Mouse (Mus musculus): ENCODE results near the gene Stx1a. TPM values are rescaled to one million over a fixed set of nuclear protein-coding genes. Genes with fewer than 3 reads are reported as not detected.
A peak's percentile ranks its signal among the peaks of the same experiment; 100 is the strongest.

Stx1a gene
- polyA plus RNA-seq, 1 experiment from 2014 or later = 13.4 TPM

DNA sequence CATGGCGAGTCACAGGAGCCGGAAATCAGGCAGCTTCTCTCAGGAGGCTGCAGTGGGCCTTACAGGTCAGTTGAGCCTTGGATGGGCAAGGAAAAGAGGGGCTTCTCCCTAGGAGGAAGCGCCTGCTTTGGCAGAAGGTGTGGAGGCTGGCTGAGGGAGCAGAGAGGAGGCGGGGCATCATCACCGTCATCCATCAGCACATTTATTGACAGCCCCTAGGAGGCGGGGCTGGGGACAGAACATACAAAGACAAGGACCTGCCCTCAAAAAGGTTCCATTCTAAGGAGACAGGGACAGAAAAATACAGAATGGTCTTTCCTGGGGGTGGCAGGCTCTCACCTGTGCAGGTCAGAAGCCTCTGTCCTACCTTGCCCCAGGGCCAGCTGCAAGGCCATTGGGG, 49.4 kb downstream of the Stx1a start:
- Histone ChIP-seq H3K4me2 (ENCODE audit: low read depth, low read length) (no peak overlapping the region), H3K9ac (ENCODE audit: low read depth, low read length) (no peak overlapping the region), H3K9me3 (ENCODE audit: control insufficient read depth, low read length) (no peaks in the 10 kb centered on the region; the same call in 1 of the 2 replicates), H3K36me3 (ENCODE audit: control insufficient read depth, insufficient read depth, low read length) (no peaks in the 10 kb centered on the region; the same call in 1 of the 2 replicates), H3K27me3 (replicated peaks; ENCODE audit: control insufficient read depth, insufficient read depth, low read length) (no peaks in the 10 kb centered on the region), H3K27ac (ENCODE audit: low read length) (no peak overlapping the region), H3K4me3 (ENCODE audit: low read length) (no peak overlapping the region), H3K4me1 (ENCODE audit: control insufficient read depth, insufficient read depth, low read length) (peaks cover 19% of the 10 kb centered on the region)
- 66% methylated on average over 6 of the region's 6 CpGs for WGBS
- ATAC-seq = no peak

DNA sequence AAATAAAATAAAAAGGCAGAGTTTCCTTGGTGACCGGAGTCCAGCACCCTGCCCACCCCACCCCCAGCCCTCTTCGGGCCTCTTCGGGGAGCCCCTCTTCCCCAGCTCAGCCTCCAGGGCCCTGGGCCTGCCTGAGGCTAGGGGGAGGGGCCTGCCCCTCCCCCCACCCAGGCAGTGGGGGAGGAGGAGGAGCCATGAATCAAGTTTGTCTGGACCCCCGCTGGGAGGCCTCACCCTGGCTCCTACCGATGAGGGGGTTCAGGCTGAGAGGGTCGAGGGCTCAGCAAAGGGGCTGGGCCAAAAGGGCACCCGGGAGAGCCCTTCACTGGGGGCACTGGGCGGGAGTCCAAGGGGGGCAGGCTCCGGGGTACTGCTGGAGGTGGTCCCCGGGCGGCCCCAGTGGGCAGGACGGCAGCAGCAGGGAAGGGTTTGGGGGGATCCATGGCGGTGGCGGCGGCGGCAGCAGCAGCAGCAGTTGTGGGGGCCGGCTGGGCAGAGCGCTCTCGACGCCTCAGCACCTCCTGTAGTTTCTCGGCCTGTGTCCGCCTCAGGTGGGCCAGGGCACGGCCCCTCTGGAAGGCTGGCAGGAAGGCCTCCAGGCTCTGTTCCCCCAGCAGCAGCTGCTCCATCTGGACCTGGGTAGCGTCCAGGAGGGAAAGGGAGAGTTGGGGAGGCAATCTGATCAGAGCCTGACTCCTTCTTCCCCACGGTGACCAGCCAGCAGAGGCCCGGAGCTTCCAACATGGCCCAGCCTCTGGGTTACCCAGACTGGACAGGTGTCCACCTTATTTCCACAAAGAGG, 50.3 kb downstream of the Stx1a start:
- Histone ChIP-seq H3K9me3 (ENCODE audit: control insufficient read depth, low read length) (no peaks in the 10 kb centered on the region), H3K4me2 (ENCODE audit: low read depth, low read length) (0 out of 2 replicates have a peak overlapping the region, but pooled peaks have one; percentile 9), H3K36me3 (ENCODE audit: control insufficient read depth, insufficient read depth, low read length) (no peaks in the 10 kb centered on the region), H3K27me3 (replicated peaks; ENCODE audit: control insufficient read depth, insufficient read depth, low read length) (no peaks in the 10 kb centered on the region), H3K4me1 (ENCODE audit: control insufficient read depth, insufficient read depth, low read length) (peaks cover 21% of the 10 kb centered on the region), H3K9ac (ENCODE audit: low read depth, low read length) (peak overlapping the region; percentile 48), H3K4me3 (ENCODE audit: low read length) (no peak overlapping the region), H3K27ac (ENCODE audit: low read length) (no peak overlapping the region)
- 42% methylated on average over 26 of the region's 26 CpGs for WGBS
- ATAC-seq = no peak

DNA sequence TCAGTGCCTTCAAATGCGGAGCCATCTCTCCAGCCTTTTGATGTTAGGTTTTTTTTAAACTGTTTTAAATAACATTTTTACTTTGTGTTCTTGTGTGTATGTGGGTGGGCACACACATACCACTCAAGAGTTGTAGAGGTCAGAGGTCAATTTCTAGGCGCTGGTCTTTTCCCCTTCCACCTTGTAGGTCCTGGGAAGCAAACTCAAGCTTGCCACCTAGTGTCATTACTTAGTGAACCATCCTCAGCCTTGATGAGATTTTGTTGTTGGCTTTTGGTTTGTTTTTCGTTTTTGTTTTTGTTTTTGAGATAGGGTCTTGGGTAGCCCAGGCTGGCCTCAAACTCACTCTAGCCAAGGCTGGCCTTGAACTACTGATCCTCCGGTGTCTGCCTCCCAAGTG, 52.4 kb downstream of the Stx1a start:
- no peak overlapping the region for H3K4me3 ChIP-seq (ENCODE audit: low read length)
- no peaks in the 10 kb centered on the region for H3K36me3 ChIP-seq (ENCODE audit: control insufficient read depth, insufficient read depth, low read length)
- ATAC-seq = no peak
- H3K27me3 ChIP-seq (replicated peaks; ENCODE audit: control insufficient read depth, insufficient read depth, low read length) = no peaks in the 10 kb centered on the region
- H3K9me3 ChIP-seq (ENCODE audit: control insufficient read depth, low read length) = no peaks in the 10 kb centered on the region
- no peak overlapping the region for H3K4me2 ChIP-seq (ENCODE audit: low read depth, low read length)
- no peak overlapping the region for H3K9ac ChIP-seq (ENCODE audit: low read depth, low read length)
- H3K27ac ChIP-seq (ENCODE audit: low read length) = no peak overlapping the region
- peaks cover 22% of the 10 kb centered on the region for H3K4me1 ChIP-seq (ENCODE audit: control insufficient read depth, insufficient read depth, low read length)
- 66% methylated on average over 4 of the region's 4 CpGs for WGBS

DNA sequence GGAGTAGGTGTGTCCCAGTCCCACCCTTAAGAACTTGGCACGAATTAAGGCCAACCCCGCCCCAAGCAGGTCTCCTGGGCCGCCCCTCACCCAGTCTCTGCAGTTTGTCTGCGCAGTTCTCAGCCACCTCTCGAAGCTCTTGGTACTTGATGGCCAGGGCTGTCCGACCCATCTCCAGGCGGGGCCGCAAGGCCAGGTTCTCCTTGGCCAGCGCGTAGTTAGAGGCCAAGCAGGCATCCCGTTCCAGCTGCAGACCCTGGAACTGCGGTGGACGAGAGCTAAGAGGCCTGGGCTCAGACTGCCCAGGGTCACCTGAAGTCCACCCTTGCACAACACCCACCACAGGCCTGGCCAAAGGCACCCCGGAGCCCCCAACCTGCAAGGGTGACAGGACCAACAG, 53.1 kb downstream of the Stx1a start:
- no peak overlapping the region for H3K4me3 ChIP-seq (ENCODE audit: low read length)
- 0 out of 2 replicates have a peak overlapping the region, but pooled peaks have one; percentile 95 for H3K9ac ChIP-seq (ENCODE audit: low read depth, low read length)
- no peak overlapping the region for H3K4me2 ChIP-seq (ENCODE audit: low read depth, low read length)
- H3K9me3 ChIP-seq (ENCODE audit: control insufficient read depth, low read length) = no peaks in the 10 kb centered on the region
- no peak for ATAC-seq
- 81% methylated on average over 14 of the region's 14 CpGs for WGBS
- no peaks in the 10 kb centered on the region for H3K36me3 ChIP-seq (ENCODE audit: control insufficient read depth, insufficient read depth, low read length)
- H3K27ac ChIP-seq (ENCODE audit: low read length) = no peak overlapping the region
- no peaks in the 10 kb centered on the region for H3K27me3 ChIP-seq (replicated peaks; ENCODE audit: control insufficient read depth, insufficient read depth, low read length)
- H3K4me1 ChIP-seq (ENCODE audit: control insufficient read depth, insufficient read depth, low read length) = peaks cover 22% of the 10 kb centered on the region

DNA sequence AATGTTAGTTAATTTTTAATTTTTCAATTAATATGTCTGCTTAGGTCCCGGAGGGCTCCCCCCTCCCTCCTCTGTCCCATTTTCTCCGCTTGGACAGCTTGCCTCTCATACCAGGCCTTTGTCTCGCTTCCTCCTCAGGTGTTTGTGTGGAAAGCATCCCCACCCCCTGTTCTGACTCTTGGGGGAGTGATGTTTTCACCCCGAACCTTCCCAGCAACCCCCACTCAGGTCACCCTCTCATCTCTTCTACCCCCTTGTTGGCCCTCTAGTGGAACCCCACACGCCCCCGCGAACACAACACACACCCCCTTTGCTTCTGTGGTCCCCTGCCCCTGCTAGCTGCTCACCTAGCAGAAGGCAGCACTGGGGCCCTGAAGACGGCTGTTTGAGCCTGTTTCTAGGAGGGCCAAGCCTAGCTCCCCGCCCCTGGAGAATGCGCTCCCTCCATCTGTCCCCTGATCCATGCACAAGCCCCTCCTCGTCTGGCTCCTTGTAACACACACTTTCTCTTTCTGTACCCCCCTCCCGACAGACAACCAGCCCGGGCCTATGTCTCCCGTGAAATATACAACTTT, 53.7 kb downstream of the Stx1a start:
- 16% methylated on average over 14 of the region's 14 CpGs for WGBS
- Histone ChIP-seq H3K9me3 (ENCODE audit: control insufficient read depth, low read length) (no peaks in the 10 kb centered on the region), H3K4me3 (ENCODE audit: low read length) (peak overlapping the region; percentile 83), H3K36me3 (ENCODE audit: control insufficient read depth, insufficient read depth, low read length) (no peaks in the 10 kb centered on the region), H3K4me1 (ENCODE audit: control insufficient read depth, insufficient read depth, low read length) (peaks cover 22% of the 10 kb centered on the region), H3K9ac (ENCODE audit: low read depth, low read length) (peak overlapping the region; percentile 95), H3K27ac (ENCODE audit: low read length) (peak overlapping the region; percentile 23; the same call in 1 of the 2 replicates), H3K4me2 (ENCODE audit: low read depth, low read length) (peak overlapping the region; percentile 95), H3K27me3 (replicated peaks; ENCODE audit: control insufficient read depth, insufficient read depth, low read length) (no peaks in the 10 kb centered on the region)
- ATAC-seq = peak; percentile 21; the same call in 1 of the 2 replicates

- peak within 1 kb of the TSS; percentile 83 for H3K4me3 ChIP-seq (ENCODE audit: low read length)
- H3K4me2 ChIP-seq (ENCODE audit: low read depth, low read length) = peak within 1 kb of the TSS; percentile 95
- H3K27me3 ChIP-seq (replicated peaks; ENCODE audit: control insufficient read depth, insufficient read depth, low read length) = no peaks in the 10 kb centered on the region
- no peaks in the 10 kb centered on the region for H3K9me3 ChIP-seq (ENCODE audit: control insufficient read depth, low read length)
- H3K9ac ChIP-seq (ENCODE audit: low read depth, low read length) = peak within 1 kb of the TSS; percentile 95
- no peaks in the 10 kb centered on the region for H3K36me3 ChIP-seq (ENCODE audit: control insufficient read depth, insufficient read depth, low read length)
- peaks cover 22% of the 10 kb centered on the region for H3K4me1 ChIP-seq (ENCODE audit: control insufficient read depth, insufficient read depth, low read length)
- ATAC-seq = peak; percentile 88
- H3K27ac ChIP-seq (ENCODE audit: low read length) = peak within 1 kb of the TSS; percentile 75
- WGBS = under 1% methylated on average over 59 of the region's 83 CpGs
Measured at GRCm38 (mm10) chr5:135077564-135078481, 54.5 kb downstream of the Stx1a start, which contains the start of gene Vps37d. Gene Vps37d (minus strand): TSS chr5:135078266.

DNA sequence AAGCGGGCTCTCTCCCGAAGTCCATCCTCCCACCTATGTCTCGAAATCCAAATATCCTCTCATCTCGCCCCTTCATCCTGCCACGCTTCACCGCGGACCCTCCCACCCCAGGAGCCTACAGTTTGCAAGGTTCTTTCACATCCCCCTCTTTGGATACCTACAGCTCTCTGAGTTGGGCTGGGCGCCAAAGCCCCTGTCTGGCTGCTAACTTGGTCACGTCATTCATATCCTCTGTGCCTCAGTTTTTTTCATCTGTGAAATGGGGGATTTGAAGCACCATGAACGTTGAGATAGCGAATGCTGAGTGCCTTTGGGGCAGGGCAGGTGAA, 55.2 kb downstream of the Stx1a start:
- peak overlapping the region; percentile 95 for H3K9ac ChIP-seq (ENCODE audit: low read depth, low read length)
- H3K27ac ChIP-seq (ENCODE audit: low read length) = no peak overlapping the region
- peak overlapping the region; percentile 95 for H3K4me2 ChIP-seq (ENCODE audit: low read depth, low read length)
- WGBS = 2% methylated on average over 11 of the region's 11 CpGs
- H3K36me3 ChIP-seq (ENCODE audit: control insufficient read depth, insufficient read depth, low read length) = no peaks in the 10 kb centered on the region
- H3K27me3 ChIP-seq (replicated peaks; ENCODE audit: control insufficient read depth, insufficient read depth, low read length) = no peaks in the 10 kb centered on the region
- no peak; the same call in 1 of the 2 replicates for ATAC-seq
- peak overlapping the region; percentile 83 for H3K4me3 ChIP-seq (ENCODE audit: low read length)
- peaks cover 20% of the 10 kb centered on the region for H3K4me1 ChIP-seq (ENCODE audit: control insufficient read depth, insufficient read depth, low read length)
- no peaks in the 10 kb centered on the region for H3K9me3 ChIP-seq (ENCODE audit: control insufficient read depth, low read length)

DNA sequence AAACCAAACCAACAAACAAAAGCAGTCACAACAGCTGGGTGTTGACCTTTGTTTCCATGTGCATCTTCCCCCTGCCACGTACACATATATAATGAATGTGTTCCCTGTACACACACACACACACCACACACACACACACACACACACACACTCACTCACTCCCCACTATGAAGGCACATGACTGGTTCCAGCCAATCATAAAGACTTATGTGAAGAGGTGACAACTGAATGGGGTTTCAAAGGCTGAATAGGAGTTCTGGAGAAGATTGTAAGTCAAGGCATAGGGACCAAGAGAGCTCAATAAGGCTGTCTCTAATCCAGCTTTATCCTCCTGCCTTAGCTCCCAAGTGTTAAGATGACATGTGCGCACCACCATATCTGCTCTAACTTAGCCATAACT, 56.3 kb downstream of the Stx1a start:
- Histone ChIP-seq H3K4me2 (ENCODE audit: low read depth, low read length) (no peak overlapping the region), H3K4me1 (ENCODE audit: control insufficient read depth, insufficient read depth, low read length) (peaks cover 16% of the 10 kb centered on the region), H3K9me3 (ENCODE audit: control insufficient read depth, low read length) (no peaks in the 10 kb centered on the region), H3K27me3 (replicated peaks; ENCODE audit: control insufficient read depth, insufficient read depth, low read length) (no peaks in the 10 kb centered on the region), H3K27ac (ENCODE audit: low read length) (no peak overlapping the region), H3K9ac (ENCODE audit: low read depth, low read length) (no peak overlapping the region), H3K36me3 (ENCODE audit: control insufficient read depth, insufficient read depth, low read length) (no peaks in the 10 kb centered on the region), H3K4me3 (ENCODE audit: low read length) (no peak overlapping the region)
- no peak for ATAC-seq
- WGBS = 92% methylated on average over 2 of the region's 2 CpGs

GRCm38 (mm10) chr5:135080539-135080938, 57.3 kb downstream of the Stx1a start:
- no peaks in the 10 kb centered on the region for H3K36me3 ChIP-seq (ENCODE audit: control insufficient read depth, insufficient read depth, low read length)
- H3K9me3 ChIP-seq (ENCODE audit: control insufficient read depth, low read length) = no peaks in the 10 kb centered on the region
- WGBS = 90% methylated on average over 5 of the region's 5 CpGs
- H3K9ac ChIP-seq (ENCODE audit: low read depth, low read length) = no peak overlapping the region
- no peak for ATAC-seq
- no peak overlapping the region for H3K4me2 ChIP-seq (ENCODE audit: low read depth, low read length)
- H3K4me3 ChIP-seq (ENCODE audit: low read length) = no peak overlapping the region
- H3K4me1 ChIP-seq (ENCODE audit: control insufficient read depth, insufficient read depth, low read length) = peaks cover 16% of the 10 kb centered on the region
- H3K27me3 ChIP-seq (replicated peaks; ENCODE audit: control insufficient read depth, insufficient read depth, low read length) = no peaks in the 10 kb centered on the region
- H3K27ac ChIP-seq (ENCODE audit: low read length) = no peak overlapping the region
